9 mouse cellular contexts compared by ENCODE assay signal in genomic region chr10:84441846-84442245, GRCm38 (mm10). TPM values are rescaled to one million over a fixed set of nuclear protein-coding genes. Genes with fewer than 3 reads are reported as not detected.
DNase-seq lines count a peak whose midpoint lies in the region; ATAC-seq lines count a peak whose summit lies in the region.
"Had no signal": no experiment of that assay in that cellular context is flagged by ENCODE, and none has a peak within 500 bp of the region (broad histone marks: within the 10 kb centered on the region; RNA-seq: fewer than 3 reads in every experiment).

No protein-coding gene starts in this region.

- ATAC-seq in heart, embryonic 11.5 days (replicated peaks; ENCODE audit: insufficient number of reproducible peaks, low FRiP score, low TSS enrichment) = no peak
- ATAC-seq in hindbrain, embryonic 12.5 days (ENCODE audit: low FRiP score) = no peak
- no peak for ATAC-seq in midbrain, embryonic 12.5 days (ENCODE audit: low FRiP score, low read depth)
- ATAC-seq in activated CD4-positive, CD25-positive, alpha-beta regulatory T cell, adult 4 months = no peak

- 10% methylated on average over 11 of the region's 11 CpGs for WGBS in heart, embryonic 11.5 days (ENCODE audit: insufficient replicate concordance)
- WGBS in hindbrain, embryonic 12.5 days = 6% methylated on average over 11 of the region's 11 CpGs
- 6% methylated on average over 11 of the region's 11 CpGs for WGBS in midbrain, embryonic 12.5 days

- peak overlapping the region; percentile 73 for H3K4me2 ChIP-seq in heart, embryonic 11.5 days
- H3K4me2 ChIP-seq in hindbrain, embryonic 12.5 days (replicated peaks) = peak overlapping the region; percentile 87
- peak overlapping the region; percentile 86 for H3K4me2 ChIP-seq in midbrain, embryonic 12.5 days (replicated peaks)

- peaks cover 20% of the 10 kb centered on the region for H3K4me1 ChIP-seq in heart, embryonic 11.5 days (ENCODE audit: control insufficient read depth, insufficient read depth, low read length)
- H3K4me1 ChIP-seq in hindbrain, embryonic 12.5 days = peaks cover 54% of the 10 kb centered on the region
- H3K4me1 ChIP-seq in midbrain, embryonic 12.5 days = peaks cover 48% of the 10 kb centered on the region

- peak overlapping the region; percentile 100 for H3K9ac ChIP-seq in heart, embryonic 11.5 days (ENCODE audit: low read depth, low read length)
- H3K9ac ChIP-seq in hindbrain, embryonic 12.5 days = peak overlapping the region; percentile 99
- H3K9ac ChIP-seq in midbrain, embryonic 12.5 days (replicated peaks) = peak overlapping the region; percentile 98

- no peaks in the 10 kb centered on the region for H3K27me3 ChIP-seq in heart, embryonic 11.5 days (ENCODE audit: control insufficient read depth, insufficient read depth, low read length)
- no peaks in the 10 kb centered on the region for H3K27me3 ChIP-seq in hindbrain, embryonic 12.5 days
- no peaks in the 10 kb centered on the region for H3K27me3 ChIP-seq in midbrain, embryonic 12.5 days

- peak overlapping the region; percentile 98 for H3K27ac ChIP-seq in heart, embryonic 11.5 days (ENCODE audit: low read depth, low read length)
- H3K27ac ChIP-seq in hindbrain, embryonic 12.5 days = peak overlapping the region; percentile 99
- H3K27ac ChIP-seq in midbrain, embryonic 12.5 days (replicated peaks) = peak overlapping the region; percentile 98

- no peaks in the 10 kb centered on the region for H3K36me3 ChIP-seq in heart, embryonic 11.5 days (ENCODE audit: control insufficient read depth, insufficient read depth, low read length)
- no peaks in the 10 kb centered on the region for H3K36me3 ChIP-seq in hindbrain, embryonic 12.5 days
- H3K36me3 ChIP-seq in midbrain, embryonic 12.5 days = no peaks in the 10 kb centered on the region
- H3K36me3 ChIP-seq: G1E had no signal

- H3K4me3 ChIP-seq in heart, embryonic 11.5 days (ENCODE audit: low read depth, low read length) = peak overlapping the region; percentile 90
- peak overlapping the region; percentile 87 for H3K4me3 ChIP-seq in hindbrain, embryonic 12.5 days
- peak overlapping the region; percentile 82 for H3K4me3 ChIP-seq in midbrain, embryonic 12.5 days

- intact Hi-C loops in heart, postnatal 14 days (cut with DNase I) = loop anchor here (5.0 kb wide), 1 partner anchor 380 kb away; no protein-coding TSS in a partner anchor

- no peak for DNase-seq in heart, postnatal 14 days
- peak; percentile 27 for DNase-seq in ZHBTc4 (ENCODE audit: low read depth, low spot score)
- no peak for DNase-seq in right cerebral cortex, postnatal 14 days
- no peak for DNase-seq in gastrocnemius, postnatal 10 days

- H3K9me3 ChIP-seq in heart, embryonic 11.5 days (replicated peaks; ENCODE audit: control insufficient read depth, low read length) = no peaks in the 10 kb centered on the region
- no peaks in the 10 kb centered on the region for H3K9me3 ChIP-seq in hindbrain, embryonic 12.5 days (replicated peaks)
- H3K9me3 ChIP-seq in midbrain, embryonic 12.5 days = no peaks in the 10 kb centered on the region

RNA-seq across cellular contexts. Expression of gene Nuak1, which starts 1.4 kb away (rescaled TPM):
- 2.4 and 3.0 TPM in 2 replicates for polyA plus RNA-seq in heart, embryonic 11.5 days (2014; fragmentation: Nextera tagmentation; extraction: Ambion mirVana)
- 10 to 100 TPM; 19.9 to 20.6 TPM for total RNA-seq in heart, postnatal 14 days (2021)
- polyA plus RNA-seq in hindbrain, embryonic 12.5 days (2016; fragmentation: Nextera tagmentation; extraction: Ambion mirVana) = 4.6 and 4.9 TPM in 2 replicates
- polyA plus RNA-seq in midbrain, embryonic 12.5 days (2016; fragmentation: Nextera tagmentation; extraction: Ambion mirVana) = 3.7 and 4.5 TPM in 2 replicates
- total RNA-seq in gastrocnemius, postnatal 10 days (2021) = 10 to 100 TPM; 12.5 to 17.6 TPM
- not detected for polyA plus RNA-seq in activated CD4-positive, CD25-positive, alpha-beta regulatory T cell, adult 4 months (2017; shearing (Covaris generic))
- polyA plus RNA-seq: G1E had no signal
